Mouse (Mus musculus) heart, postnatal 0 days (tissue): Measurements from ENCODE around the gene Defb7. TPM values are rescaled to one million over a fixed set of nuclear protein-coding genes. Genes with fewer than 3 reads are reported as not detected.

Experiments
- ATAC-seq: fragments of 200-750 bp; cut with Nextera tagmentation; 2 replicates; pipeline ENCODE4 v1.8.0; 2017; ENCODE audit warnings: low read depth, moderate number of reproducible peaks, moderate library complexity; ENCODE audit not compliant: insufficient read depth
- DNase-seq: peaks from one replicate; pipeline ENCODE4 v3.0.0-alpha.2; 2016; ENCODE audit warnings: low spot score
- H3K27ac ChIP-seq: fragments of 300-500 bp; sonication (generic); 2 replicates; pipeline ENCODE4 v1.5.1; 2014; ENCODE audit warnings: low read depth, mild to moderate bottlenecking
- H3K27me3 ChIP-seq: fragments of 300-500 bp; sonication (generic); 2 replicates; pipeline ENCODE4 v1.6.1; 2014; ENCODE audit warnings: low read length, mixed read lengths; ENCODE audit not compliant: control insufficient read depth, insufficient read depth
- H3K36me3 ChIP-seq: fragments of 300-500 bp; sonication (generic); replicated peaks from 2 replicates; pipeline ENCODE4 v1.6.1; 2014; ENCODE audit warnings: low read length, mixed read lengths; ENCODE audit not compliant: control insufficient read depth, insufficient read depth
- H3K4me1 ChIP-seq: fragments of 300-500 bp; sonication (generic); 2 replicates; pipeline ENCODE4 v1.6.1; 2014; ENCODE audit warnings: antibody characterized with exemption; ENCODE audit not compliant: control insufficient read depth, insufficient read depth
- H3K4me2 ChIP-seq: fragments of 300-500 bp; sonication (generic); 2 replicates; pipeline ENCODE4 v1.6.1; 2014; ENCODE audit warnings: low read depth, mild to moderate bottlenecking, low read length, moderate library complexity
- H3K4me3 ChIP-seq: fragments of 300-500 bp; sonication (generic); 2 replicates; pipeline ENCODE4 v1.5.1; 2014; ENCODE audit warnings: low read depth, low read length
- H3K9ac ChIP-seq: fragments of 300-500 bp; sonication (generic); replicated peaks from 2 replicates; pipeline ENCODE4 v1.6.1; 2014; ENCODE audit warnings: low read depth, low read length, mixed read lengths
- H3K9me3 ChIP-seq: fragments of 300-500 bp; sonication (generic); replicated peaks from 2 replicates; pipeline ENCODE4 v1.6.1; 2016; ENCODE audit warnings: low read length; ENCODE audit not compliant: control insufficient read depth
- CTCF ChIP-seq: IDR thresholded peaks from 2 replicates; pipeline ENCODE4 v1.5.1; 2016; ENCODE audit warnings: antibody characterized with exemption, control low read depth, low read depth
- EP300 ChIP-seq: IDR thresholded peaks from 2 replicates; pipeline ENCODE4 v1.6.1; 2016; ENCODE audit warnings: antibody characterized with exemption, low read depth
- WGBS: fragments of 180-500 bp; shearing (Covaris S2); extraction: QIAGEN DNeasy Blood & Tissue Kit; methylation state at CpG from one replicate; pipeline ENCODE4 v1.1.7; 2014; 5-methylcytosine and 5-hydroxymethylcytosine counted together
- microRNA-seq: library from miRNA; unstranded; fragments of <30 nt; microRNA quantifications from one replicate; pipeline ENCODE4, GENCODE M21; 2016
- polyA plus RNA-seq: library from polyadenylated mRNA; unstranded; fragments of >200 nt; fragmentation: Nextera tagmentation; extraction: Ambion mirVana; gene quantifications from 2 replicates; pipeline ENCODE4 v1.2.1, GENCODE M21; 2015
- total RNA-seq: library from RNA; depleted of rRNA; stranded (reverse); fragments of >200 nt; gene quantifications from 2 replicates; pipeline ENCODE4 v1.2.3, GENCODE M21; 2014; ENCODE audit warnings: low replicate concordance; rRNA removed

Gene Defb7
- total and polyA plus RNA-seq, 2 experiments from 2014 or later, result not detected

- Histone ChIP-seq H3K27me3 (peaks cover 9% of the 10 kb centered on the region), H3K9ac (no peak overlapping the region), H3K9me3 (no peaks in the 10 kb centered on the region), H3K4me2 (no peak overlapping the region), H3K4me1 (no peaks in the 10 kb centered on the region), H3K36me3 (no peaks in the 10 kb centered on the region), H3K27ac (no peak overlapping the region), H3K4me3 (no peak overlapping the region)
- ATAC-seq (no peak), DNase-seq (no peak)
- 66% methylated on average over 1 of the region's 1 CpGs for WGBS
- TF ChIP-seq EP300 (no peak), CTCF (no peak)
Observed at GRCm38 (mm10) chr8:19540376-19540775, 45.5 kb downstream of the Defb7 start.

Small RNAs within 50 kb of the gene (microRNA-seq; reads per million reads assigned to microRNA genes)
- gene Gm27288 (not detected), gene Gm27852 (not detected)

Other genes with a start within 250 kb of the Defb7 start
- gene Defb5, start 247.5 kb upstream of the Defb7 start, total RNA-seq, result not detected in 2 replicates
- not detected in 2 replicates for gene Defb5, start 247.5 kb upstream of the Defb7 start, polyA plus RNA-seq
- not detected in 2 replicates for gene Defb3, start 201.7 kb upstream of the Defb7 start, total RNA-seq
- not detected in 2 replicates for gene Defb3, start 201.7 kb upstream of the Defb7 start, polyA plus RNA-seq
- not detected in 2 replicates for gene Defb8, start 47.5 kb upstream of the Defb7 start, total RNA-seq
- not detected in 2 replicates for gene Defb8, start 47.5 kb upstream of the Defb7 start, polyA plus RNA-seq
- gene 4930467E23Rik, start 234.5 kb downstream of the Defb7 start, total RNA-seq, result not detected in 2 replicates
- gene 4930467E23Rik, start 234.5 kb downstream of the Defb7 start, polyA plus RNA-seq, result not detected in 2 replicates